Mouse (Mus musculus): ENCODE data around the gene Krtap1-5. TPM values are rescaled to one million over a fixed set of nuclear protein-coding genes. Genes with fewer than 3 reads are reported as not detected.
"Not testable (repeated sequence)": the region's sequence is repeated elsewhere in the genome, so short reads cannot be mapped to it uniquely, and the experiment has no call there.

Krtap1-5 gene
- polyA plus RNA-seq (2014; fragmentation: Nextera tagmentation; extraction: Ambion mirVana), result not detected in 2 replicates

GRCm38 (mm10) chr11:99580636-99581035 lies at the start of gene Krtap1-5:
Krtap1-5 (minus strand) TSS chr11:99581016.
- Histone ChIP-seq H3K4me2 (ENCODE audit: low read depth, low read length) (no peak within 1 kb of the TSS), H3K27me3 (replicated peaks; ENCODE audit: control insufficient read depth, insufficient read depth, low read length) (no peaks in the 10 kb centered on the region), H3K27ac (replicated peaks; ENCODE audit: low read depth, low read length) (no peak within 1 kb of the TSS), H3K36me3 (ENCODE audit: control insufficient read depth, insufficient read depth, low read length) (no peaks in the 10 kb centered on the region), H3K9me3 (ENCODE audit: control insufficient read depth, low read length) (no peaks in the 10 kb centered on the region), H3K4me1 (ENCODE audit: control insufficient read depth, insufficient read depth, low read length) (no peaks in the 10 kb centered on the region), H3K4me3 (ENCODE audit: low read depth, low read length) (no peak within 1 kb of the TSS), H3K9ac (ENCODE audit: low read depth, low read length) (no peak within 1 kb of the TSS)
- no peak for DNase-seq (ENCODE audit: low spot score)
- 87% methylated on average over 6 of the region's 6 CpGs for WGBS
- no peak for ATAC-seq (ENCODE audit: low read depth)

GRCm38 (mm10) chr11:99628138-99628537 lies 47.3 kb upstream of the Krtap1-5 start, which contains the start of gene Krtap4-1:
Krtap4-1 (minus strand) TSS chr11:99628238.
- H3K27me3 ChIP-seq (replicated peaks; ENCODE audit: control insufficient read depth, insufficient read depth, low read length), result no peaks in the 10 kb centered on the region
- ATAC-seq (ENCODE audit: low read depth), result no peak
- no peaks in the 10 kb centered on the region for H3K9me3 ChIP-seq (ENCODE audit: control insufficient read depth, low read length)
- H3K9ac ChIP-seq (ENCODE audit: low read depth, low read length), result no peak within 1 kb of the TSS
- WGBS, result 67% methylated on average over 4 of the region's 4 CpGs
- no peaks in the 10 kb centered on the region for H3K4me1 ChIP-seq (ENCODE audit: control insufficient read depth, insufficient read depth, low read length)
- H3K4me3 ChIP-seq (ENCODE audit: low read depth, low read length), result no peak within 1 kb of the TSS
- no peak for DNase-seq (ENCODE audit: low spot score)
- H3K4me2 ChIP-seq (ENCODE audit: low read depth, low read length), result no peak within 1 kb of the TSS
- H3K27ac ChIP-seq (replicated peaks; ENCODE audit: low read depth, low read length), result no peak within 1 kb of the TSS
- no peaks in the 10 kb centered on the region for H3K36me3 ChIP-seq (ENCODE audit: control insufficient read depth, insufficient read depth, low read length)

- 72% methylated on average over 2 of the region's 2 CpGs for WGBS
Measured at GRCm38 (mm10) chr11:99620335-99620734, 39.5 kb upstream of the Krtap1-5 start, which contains the start of gene Gm11562. Gm11562 (minus strand) TSS chr11:99620435.

GRCm38 (mm10) chr11:99614796-99615363 lies 34.1 kb upstream of the Krtap1-5 start, which contains the start of gene Krtap2-4:
Krtap2-4 (minus strand) TSS chr11:99614846.
- Histone ChIP-seq H3K4me1 (ENCODE audit: control insufficient read depth, insufficient read depth, low read length) (no peaks in the 10 kb centered on the region), H3K9ac (ENCODE audit: low read depth, low read length) (no peak within 1 kb of the TSS), H3K9me3 (ENCODE audit: control insufficient read depth, low read length) (no peaks in the 10 kb centered on the region), H3K4me2 (ENCODE audit: low read depth, low read length) (no peak within 1 kb of the TSS), H3K27me3 (replicated peaks; ENCODE audit: control insufficient read depth, insufficient read depth, low read length) (no peaks in the 10 kb centered on the region), H3K36me3 (ENCODE audit: control insufficient read depth, insufficient read depth, low read length) (no peaks in the 10 kb centered on the region), H3K27ac (replicated peaks; ENCODE audit: low read depth, low read length) (no peak within 1 kb of the TSS), H3K4me3 (ENCODE audit: low read depth, low read length) (no peak within 1 kb of the TSS)
- 71% methylated on average over 3 of the region's 3 CpGs for WGBS
- no peak for ATAC-seq (ENCODE audit: low read depth)
- no peak for DNase-seq (ENCODE audit: low spot score)

More at GRCm38 (mm10) chr11:99620335-99620734, 39.5 kb upstream of the Krtap1-5 start, which contains the start of gene Gm11562:
- Histone ChIP-seq H3K9ac (ENCODE audit: low read depth, low read length) (no peak within 1 kb of the TSS), H3K4me2 (ENCODE audit: low read depth, low read length) (no peak within 1 kb of the TSS), H3K36me3 (ENCODE audit: control insufficient read depth, insufficient read depth, low read length) (no peaks in the 10 kb centered on the region), H3K4me3 (ENCODE audit: low read depth, low read length) (no peak within 1 kb of the TSS), H3K9me3 (ENCODE audit: control insufficient read depth, low read length) (no peaks in the 10 kb centered on the region), H3K4me1 (ENCODE audit: control insufficient read depth, insufficient read depth, low read length) (no peaks in the 10 kb centered on the region), H3K27ac (replicated peaks; ENCODE audit: low read depth, low read length) (no peak within 1 kb of the TSS), H3K27me3 (replicated peaks; ENCODE audit: control insufficient read depth, insufficient read depth, low read length) (no peaks in the 10 kb centered on the region)
- DNase-seq (ENCODE audit: low spot score) (no peak), ATAC-seq (ENCODE audit: low read depth) (no peak)

- not testable (repeated sequence) for H3K27me3 ChIP-seq (replicated peaks; ENCODE audit: control insufficient read depth, insufficient read depth, low read length); H3K4me3 ChIP-seq (ENCODE audit: low read depth, low read length); H3K36me3 ChIP-seq (ENCODE audit: control insufficient read depth, insufficient read depth, low read length); H3K27ac ChIP-seq (replicated peaks; ENCODE audit: low read depth, low read length); H3K4me1 ChIP-seq (ENCODE audit: control insufficient read depth, insufficient read depth, low read length); H3K9me3 ChIP-seq (ENCODE audit: control insufficient read depth, low read length); H3K4me2 ChIP-seq (ENCODE audit: low read depth, low read length); DNase-seq (ENCODE audit: low spot score); H3K9ac ChIP-seq (ENCODE audit: low read depth, low read length); ATAC-seq (ENCODE audit: low read depth)
- 54% methylated on average over 1 of the region's 2 CpGs for WGBS
Measured at GRCm38 (mm10) chr11:99610089-99610488, 29.3 kb upstream of the Krtap1-5 start, which contains the start of gene Gm11937. Gm11937 (minus strand) TSS chr11:99610189.

GRCm38 (mm10) chr11:99609126-99609525 lies 28.3 kb upstream of the Krtap1-5 start:
- Histone ChIP-seq H3K4me1 (ENCODE audit: control insufficient read depth, insufficient read depth, low read length) (no peaks in the 10 kb centered on the region), H3K27ac (replicated peaks; ENCODE audit: low read depth, low read length) (no peak overlapping the region), H3K27me3 (replicated peaks; ENCODE audit: control insufficient read depth, insufficient read depth, low read length) (no peaks in the 10 kb centered on the region), H3K4me2 (ENCODE audit: low read depth, low read length) (no peak overlapping the region), H3K4me3 (ENCODE audit: low read depth, low read length) (no peak overlapping the region), H3K9me3 (ENCODE audit: control insufficient read depth, low read length) (no peaks in the 10 kb centered on the region), H3K36me3 (ENCODE audit: control insufficient read depth, insufficient read depth, low read length) (no peaks in the 10 kb centered on the region), H3K9ac (ENCODE audit: low read depth, low read length) (no peak overlapping the region)
- DNase-seq (ENCODE audit: low spot score) (no peak), ATAC-seq (ENCODE audit: low read depth) (no peak)
- WGBS, result 54% methylated on average over 1 of the region's 1 CpGs

- H3K36me3 ChIP-seq (ENCODE audit: control insufficient read depth, insufficient read depth, low read length); H3K4me3 ChIP-seq (ENCODE audit: low read depth, low read length); H3K9me3 ChIP-seq (ENCODE audit: control insufficient read depth, low read length); DNase-seq (ENCODE audit: low spot score); H3K27me3 ChIP-seq (replicated peaks; ENCODE audit: control insufficient read depth, insufficient read depth, low read length); H3K4me2 ChIP-seq (ENCODE audit: low read depth, low read length); ATAC-seq (ENCODE audit: low read depth); H3K9ac ChIP-seq (ENCODE audit: low read depth, low read length); H3K4me1 ChIP-seq (ENCODE audit: control insufficient read depth, insufficient read depth, low read length); H3K27ac ChIP-seq (replicated peaks; ENCODE audit: low read depth, low read length): not testable (repeated sequence)
- 63% methylated on average over 1 of the region's 1 CpGs for WGBS
Measured at GRCm38 (mm10) chr11:99603208-99603607, 22.4 kb upstream of the Krtap1-5 start, which contains the start of gene Gm11938. Gm11938 (minus strand) TSS chr11:99603308.

GRCm38 (mm10) chr11:99597742-99598141 lies 16.9 kb upstream of the Krtap1-5 start, which contains the start of gene Krtap9-3:
Krtap9-3 (minus strand) TSS chr11:99598105.
- H3K9ac ChIP-seq (ENCODE audit: low read depth, low read length); H3K27me3 ChIP-seq (replicated peaks; ENCODE audit: control insufficient read depth, insufficient read depth, low read length): not testable (repeated sequence)
- 81% methylated on average over 3 of the region's 6 CpGs for WGBS

GRCm38 (mm10) chr11:99590981-99591380 lies 10.2 kb upstream of the Krtap1-5 start, which contains the start of gene Krtap1-3:
Krtap1-3 (minus strand) TSS chr11:99591339.
- no peak for DNase-seq (ENCODE audit: low spot score)
- H3K4me1 ChIP-seq (ENCODE audit: control insufficient read depth, insufficient read depth, low read length), result no peaks in the 10 kb centered on the region
- WGBS, result 91% methylated on average over 3 of the region's 6 CpGs
- H3K36me3 ChIP-seq (ENCODE audit: control insufficient read depth, insufficient read depth, low read length), result no peaks in the 10 kb centered on the region
- no peak within 1 kb of the TSS for H3K4me2 ChIP-seq (ENCODE audit: low read depth, low read length)
- H3K4me3 ChIP-seq (ENCODE audit: low read depth, low read length), result no peak within 1 kb of the TSS
- no peaks in the 10 kb centered on the region for H3K9me3 ChIP-seq (ENCODE audit: control insufficient read depth, low read length)
- H3K27me3 ChIP-seq (replicated peaks; ENCODE audit: control insufficient read depth, insufficient read depth, low read length), result no peaks in the 10 kb centered on the region
- H3K9ac ChIP-seq (ENCODE audit: low read depth, low read length), result no peak within 1 kb of the TSS
- ATAC-seq (ENCODE audit: low read depth), result no peak
- no peak within 1 kb of the TSS for H3K27ac ChIP-seq (replicated peaks; ENCODE audit: low read depth, low read length)

More at GRCm38 (mm10) chr11:99597742-99598141, 16.9 kb upstream of the Krtap1-5 start, which contains the start of gene Krtap9-3:
- not testable (repeated sequence) for H3K36me3 ChIP-seq (ENCODE audit: control insufficient read depth, insufficient read depth, low read length); H3K4me2 ChIP-seq (ENCODE audit: low read depth, low read length); ATAC-seq (ENCODE audit: low read depth); H3K4me3 ChIP-seq (ENCODE audit: low read depth, low read length); H3K27ac ChIP-seq (replicated peaks; ENCODE audit: low read depth, low read length); H3K4me1 ChIP-seq (ENCODE audit: control insufficient read depth, insufficient read depth, low read length); DNase-seq (ENCODE audit: low spot score); H3K9me3 ChIP-seq (ENCODE audit: control insufficient read depth, low read length)
